Mouse (Mus musculus): ENCODE data around the gene Cox8c. TPM values are rescaled to one million over a fixed set of nuclear protein-coding genes. Genes with fewer than 3 reads are reported as not detected.
A peak's percentile ranks its signal among the peaks of the same experiment; 100 is the strongest.

Cox8c gene
- not detected in 2 replicates for polyA plus RNA-seq (2015; fragmentation: Nextera tagmentation; extraction: Ambion mirVana)

GRCm38 (mm10) chr12:102899091-102899490, at the start of gene Cox8c:
Cox8c (plus strand) TSS chr12:102899316.
- Histone ChIP-seq H3K9ac (no peak within 1 kb of the TSS), H3K4me2 (no peak within 1 kb of the TSS), H3K27ac (replicated peaks) (no peak within 1 kb of the TSS), H3K27me3 (no peaks in the 10 kb centered on the region), H3K4me3 (replicated peaks) (no peak within 1 kb of the TSS), H3K36me3 (replicated peaks) (no peaks in the 10 kb centered on the region), H3K4me1 (replicated peaks) (no peaks in the 10 kb centered on the region), H3K9me3 (replicated peaks) (no peaks in the 10 kb centered on the region)
- no peak for ATAC-seq (ENCODE audit: insufficient read depth)
- WGBS (ENCODE audit: insufficient replicate concordance), result 87% methylated on average over 17 of the region's 17 CpGs

DNA sequence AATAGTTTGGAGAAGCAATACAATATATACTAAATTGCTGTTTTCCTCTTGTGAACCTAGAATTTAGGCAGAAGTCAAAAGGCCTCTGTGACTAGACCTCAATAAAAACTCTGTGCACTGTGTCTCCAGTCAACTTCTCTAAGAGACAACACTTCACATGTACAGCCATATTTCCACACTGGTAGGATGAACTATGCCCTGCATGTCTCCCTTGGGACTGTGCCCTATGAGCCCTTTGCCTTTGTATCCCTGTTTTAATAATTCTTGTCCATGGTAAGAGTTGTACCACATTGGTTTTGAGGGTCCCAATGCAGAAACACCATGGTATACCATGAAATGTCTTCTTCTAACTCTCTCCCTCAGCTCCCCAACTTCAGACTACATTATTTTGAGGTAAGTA, 38.3 kb upstream of the Cox8c start:
- ATAC-seq (ENCODE audit: insufficient read depth), result no peak
- Histone ChIP-seq H3K4me1 (replicated peaks) (no peaks in the 10 kb centered on the region), H3K9ac (no peak overlapping the region), H3K4me2 (no peak overlapping the region), H3K27me3 (no peaks in the 10 kb centered on the region), H3K9me3 (replicated peaks) (no peaks in the 10 kb centered on the region), H3K27ac (replicated peaks) (no peak overlapping the region), H3K36me3 (replicated peaks) (0 out of 2 replicates have a peak, but pooled peaks cover under 1% of the 10 kb centered on the region), H3K4me3 (replicated peaks) (no peak overlapping the region)

- Histone ChIP-seq H3K27ac (replicated peaks) (no peak overlapping the region), H3K9ac (no peak overlapping the region), H3K4me1 (replicated peaks) (peaks cover 16% of the 10 kb centered on the region), H3K9me3 (replicated peaks) (no peaks in the 10 kb centered on the region), H3K36me3 (replicated peaks) (0 out of 2 replicates have a peak, but pooled peaks cover 3% of the 10 kb centered on the region), H3K27me3 (no peaks in the 10 kb centered on the region), H3K4me3 (replicated peaks) (no peak overlapping the region), H3K4me2 (no peak overlapping the region)
- 36% methylated on average over 2 of the region's 2 CpGs for WGBS (ENCODE audit: insufficient replicate concordance)
- no peak for ATAC-seq (ENCODE audit: insufficient read depth)
Observed at GRCm38 (mm10) chr12:102869802-102870201, 29.3 kb upstream of the Cox8c start.

DNA sequence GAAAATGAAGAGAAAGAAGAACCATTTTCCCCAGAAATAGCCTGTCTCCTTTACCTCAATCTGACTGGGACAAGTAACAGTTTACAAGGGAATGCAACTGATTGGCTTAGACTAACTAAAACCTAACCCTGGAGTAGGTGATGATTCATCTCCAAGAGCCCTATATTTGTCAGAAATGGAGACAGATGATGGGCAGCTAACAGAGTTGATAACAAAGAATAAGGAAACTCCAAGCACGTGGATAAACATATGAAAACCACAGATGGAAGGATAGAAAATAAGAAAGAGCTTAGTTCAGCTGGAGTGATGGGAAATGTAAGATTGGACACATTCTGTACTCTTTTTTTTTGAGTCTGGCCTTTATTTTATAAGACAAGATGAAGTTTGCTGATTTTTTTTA, 28.6 kb upstream of the Cox8c start:
- no peak overlapping the region for H3K4me2 ChIP-seq
- H3K9me3 ChIP-seq (replicated peaks), result no peaks in the 10 kb centered on the region
- no peak overlapping the region for H3K4me3 ChIP-seq (replicated peaks)
- no peak for ATAC-seq (ENCODE audit: insufficient read depth)
- H3K4me1 ChIP-seq (replicated peaks), result peaks cover 20% of the 10 kb centered on the region
- no peak overlapping the region for H3K27ac ChIP-seq (replicated peaks)
- H3K27me3 ChIP-seq, result no peaks in the 10 kb centered on the region
- 0 out of 2 replicates have a peak, but pooled peaks cover 3% of the 10 kb centered on the region for H3K36me3 ChIP-seq (replicated peaks)
- H3K9ac ChIP-seq, result no peak overlapping the region
- 19% methylated on average over 1 of the region's 1 CpGs for WGBS (ENCODE audit: insufficient replicate concordance)

GRCm38 (mm10) chr12:102877301-102878030, 21.6 kb upstream of the Cox8c start:
- Histone ChIP-seq H3K27me3 (no peaks in the 10 kb centered on the region), H3K9ac (peak overlapping the region; percentile 97), H3K4me2 (peak overlapping the region; percentile 80), H3K36me3 (replicated peaks) (no peaks in the 10 kb centered on the region), H3K4me1 (replicated peaks) (peaks cover 37% of the 10 kb centered on the region), H3K4me3 (replicated peaks) (peak overlapping the region; percentile 97), H3K9me3 (replicated peaks) (no peaks in the 10 kb centered on the region), H3K27ac (replicated peaks) (peak overlapping the region; percentile 93)
- under 1% methylated on average over 42 of the region's 70 CpGs for WGBS (ENCODE audit: insufficient replicate concordance)
- peak; percentile 77 for ATAC-seq (ENCODE audit: insufficient read depth)

GRCm38 (mm10) chr12:102878031-102878823, 20.9 kb upstream of the Cox8c start, which contains the start of gene Btbd7:
Btbd7 (minus strand) TSS chr12:102878471.
- WGBS (ENCODE audit: insufficient replicate concordance), result under 1% methylated on average over 69 of the region's 95 CpGs
- Histone ChIP-seq H3K27me3 (no peaks in the 10 kb centered on the region), H3K4me2 (peak within 1 kb of the TSS; percentile 84), H3K9ac (peak within 1 kb of the TSS; percentile 97), H3K9me3 (replicated peaks) (no peaks in the 10 kb centered on the region), H3K4me3 (replicated peaks) (peak within 1 kb of the TSS; percentile 97), H3K4me1 (replicated peaks) (peaks cover 37% of the 10 kb centered on the region), H3K27ac (replicated peaks) (peak within 1 kb of the TSS; percentile 93), H3K36me3 (replicated peaks) (no peaks in the 10 kb centered on the region)
- peak; percentile 91 for ATAC-seq (ENCODE audit: insufficient read depth)

DNA sequence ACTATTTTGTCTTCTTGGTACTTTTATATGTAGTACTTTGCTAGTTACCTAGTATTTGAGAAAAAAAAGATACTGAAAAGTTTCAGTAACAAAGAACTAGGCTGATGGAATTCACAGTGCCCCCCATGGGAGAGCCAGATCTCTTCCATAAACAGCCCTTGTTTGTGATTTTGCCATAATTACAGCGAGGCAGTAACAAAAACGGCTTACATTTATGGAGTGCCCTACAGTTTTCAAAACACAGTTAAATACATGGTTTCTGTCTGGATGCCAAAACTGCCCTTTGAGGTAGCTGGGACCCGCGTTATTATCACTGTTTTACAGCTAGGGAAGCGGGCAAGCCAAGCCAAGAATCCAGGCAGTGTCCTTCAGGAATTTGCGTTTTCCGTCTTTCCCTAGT, 20.2 kb upstream of the Cox8c start:
- H3K27ac ChIP-seq (replicated peaks), result no peak overlapping the region
- ATAC-seq (ENCODE audit: insufficient read depth), result no peak
- WGBS (ENCODE audit: insufficient replicate concordance), result 26% methylated on average over 7 of the region's 7 CpGs
- H3K4me3 ChIP-seq (replicated peaks), result peak overlapping the region; percentile 97
- H3K27me3 ChIP-seq, result no peaks in the 10 kb centered on the region
- no peaks in the 10 kb centered on the region for H3K36me3 ChIP-seq (replicated peaks)
- no peaks in the 10 kb centered on the region for H3K9me3 ChIP-seq (replicated peaks)
- peak overlapping the region; percentile 84 for H3K4me2 ChIP-seq
- H3K9ac ChIP-seq, result peak overlapping the region; percentile 57
- H3K4me1 ChIP-seq (replicated peaks), result peaks cover 32% of the 10 kb centered on the region

- Histone ChIP-seq H3K27me3 (peaks cover 4% of the 10 kb centered on the region; the same call in 1 of the 2 replicates), H3K36me3 (replicated peaks) (no peaks in the 10 kb centered on the region), H3K4me2 (no peak overlapping the region), H3K9me3 (replicated peaks) (no peaks in the 10 kb centered on the region), H3K4me3 (replicated peaks) (no peak overlapping the region), H3K4me1 (replicated peaks) (no peaks in the 10 kb centered on the region), H3K9ac (no peak overlapping the region), H3K27ac (replicated peaks) (no peak overlapping the region)
- no peak for ATAC-seq (ENCODE audit: insufficient read depth)
- 19% methylated on average over 5 of the region's 5 CpGs for WGBS (ENCODE audit: insufficient replicate concordance)
Observed at GRCm38 (mm10) chr12:102885735-102886134, 13.4 kb upstream of the Cox8c start.

- H3K27ac ChIP-seq (replicated peaks), result no peak overlapping the region
- no peaks in the 10 kb centered on the region for H3K9me3 ChIP-seq (replicated peaks)
- no peak for ATAC-seq (ENCODE audit: insufficient read depth)
- H3K4me3 ChIP-seq (replicated peaks), result no peak overlapping the region
- H3K4me2 ChIP-seq, result no peak overlapping the region
- no peaks in the 10 kb centered on the region for H3K36me3 ChIP-seq (replicated peaks)
- H3K9ac ChIP-seq, result no peak overlapping the region
- 53% methylated on average over 10 of the region's 10 CpGs for WGBS (ENCODE audit: insufficient replicate concordance)
- H3K27me3 ChIP-seq, result peaks cover 4% of the 10 kb centered on the region; the same call in 1 of the 2 replicates
- no peaks in the 10 kb centered on the region for H3K4me1 ChIP-seq (replicated peaks)
Observed at GRCm38 (mm10) chr12:102887366-102887765, 11.8 kb upstream of the Cox8c start.

- Histone ChIP-seq H3K4me1 (replicated peaks) (no peaks in the 10 kb centered on the region), H3K9ac (no peak overlapping the region), H3K4me2 (no peak overlapping the region), H3K4me3 (replicated peaks) (no peak overlapping the region), H3K36me3 (replicated peaks) (no peaks in the 10 kb centered on the region), H3K9me3 (replicated peaks) (no peaks in the 10 kb centered on the region), H3K27ac (replicated peaks) (no peak overlapping the region), H3K27me3 (peaks cover 4% of the 10 kb centered on the region; the same call in 1 of the 2 replicates)
- ATAC-seq (ENCODE audit: insufficient read depth), result no peak
- WGBS (ENCODE audit: insufficient replicate concordance), result 65% methylated on average over 5 of the region's 5 CpGs
Observed at GRCm38 (mm10) chr12:102888568-102888967, 10.5 kb upstream of the Cox8c start.

GRCm38 (mm10) chr12:102908191-102908590, 9.1 kb downstream of the Cox8c start:
- no peak overlapping the region for H3K4me3 ChIP-seq (replicated peaks)
- no peaks in the 10 kb centered on the region for H3K27me3 ChIP-seq
- 42% methylated on average over 3 of the region's 3 CpGs for WGBS (ENCODE audit: insufficient replicate concordance)
- no peaks in the 10 kb centered on the region for H3K36me3 ChIP-seq (replicated peaks)
- H3K27ac ChIP-seq (replicated peaks), result no peak overlapping the region
- ATAC-seq (ENCODE audit: insufficient read depth), result no peak
- no peaks in the 10 kb centered on the region for H3K9me3 ChIP-seq (replicated peaks)
- no peaks in the 10 kb centered on the region for H3K4me1 ChIP-seq (replicated peaks)
- H3K9ac ChIP-seq, result no peak overlapping the region
- no peak overlapping the region for H3K4me2 ChIP-seq
